Mouse (Mus musculus) left cerebral cortex, postnatal 14 days (tissue): Measurements from ENCODE around the gene Tmem69. TPM values are rescaled to one million over a fixed set of nuclear protein-coding genes. Genes with fewer than 3 reads are reported as not detected.

Experiments used
- total RNA-seq, 2 experiments: library from RNA; stranded (reverse); gene quantifications; 2 replicates each; pipeline ENCODE4 v1.2.3; 2021

Tmem69 gene
- total RNA-seq, 2 experiments from 2014 or later, result 10.2 to 11.3 TPM

Other genes with a start within 250 kb of the Tmem69 start
- gene Mast2, start 91.8 kb downstream of the Tmem69 start, total RNA-seq, result 10 to 100 TPM; 93.4 to 95.0 TPM
- 10 to 100 TPM; 18.5 to 19.9 TPM for gene Ipp, start 48.4 kb downstream of the Tmem69 start, total RNA-seq
- 10 to 100 TPM; 31.9 to 35.6 TPM for gene Gpbp1l1, start 1.7 kb upstream of the Tmem69 start, total RNA-seq
- 1 to 10 TPM; 4.6 to 5.7 TPM for gene Ccdc17, start 40.7 kb upstream of the Tmem69 start, total RNA-seq
- 10 to 100 TPM; 47.6 to 49.9 TPM for gene Nasp, start 72.0 kb upstream of the Tmem69 start, total RNA-seq
- gene Akr1a1, start 95.7 kb upstream of the Tmem69 start, total RNA-seq, result 100 to 1,000 TPM; 501 TPM
- 100 to 1,000 TPM; 163 to 170 TPM for gene Prdx1, start 129.6 kb upstream of the Tmem69 start, total RNA-seq
- 10 to 100 TPM; 14.6 to 17.0 TPM for gene Mmachc, start 152.5 kb upstream of the Tmem69 start, total RNA-seq
- gene Ccdc163, start 152.6 kb upstream of the Tmem69 start, total RNA-seq, result 1 to 10 TPM; 3.3 to 5.2 TPM
- 1 to 10 TPM; 4.1 to 4.8 TPM for gene Tesk2, start 165.0 kb upstream of the Tmem69 start, total RNA-seq